Mouse (Mus musculus): Measurements from ENCODE around the gene 1520401A03Rik.

GRCm38 (mm10) chr17:23758801-23759200 lies 36.2 kb upstream of the 1520401A03Rik start:
- no peak for TF ChIP-seq GATA1 (IDR thresholded peaks at IDR 0.05; ENCODE audit: low read length)
- no peak for TF ChIP-seq TAL1 (IDR thresholded peaks at IDR 0.05; ENCODE audit: low read length)
